Mouse (Mus musculus): Measurements from ENCODE around the gene Fut1. TPM values are rescaled to one million over a fixed set of nuclear protein-coding genes. Genes with fewer than 3 reads are reported as not detected.
A peak's percentile ranks its signal among the peaks of the same experiment; 100 is the strongest.

Fut1 gene
- total RNA-seq (2017), result not detected in 3 replicates

GRCm38 (mm10) chr7:45617042-45617695 is at the start of gene Fut1:
Gene Fut1 (plus strand): TSS chr7:45617289.
- no peak for ATAC-seq (replicated peaks; ENCODE audit: insufficient number of reproducible peaks, low FRiP score, low TSS enrichment, poor library complexity, severe bottlenecking)

GRCm38 (mm10) chr7:45567780-45568516 is 49.1 kb upstream of the Fut1 start:
- ATAC-seq (replicated peaks; ENCODE audit: insufficient number of reproducible peaks, low FRiP score, low TSS enrichment, poor library complexity, severe bottlenecking), result peak; percentile 89

DNA sequence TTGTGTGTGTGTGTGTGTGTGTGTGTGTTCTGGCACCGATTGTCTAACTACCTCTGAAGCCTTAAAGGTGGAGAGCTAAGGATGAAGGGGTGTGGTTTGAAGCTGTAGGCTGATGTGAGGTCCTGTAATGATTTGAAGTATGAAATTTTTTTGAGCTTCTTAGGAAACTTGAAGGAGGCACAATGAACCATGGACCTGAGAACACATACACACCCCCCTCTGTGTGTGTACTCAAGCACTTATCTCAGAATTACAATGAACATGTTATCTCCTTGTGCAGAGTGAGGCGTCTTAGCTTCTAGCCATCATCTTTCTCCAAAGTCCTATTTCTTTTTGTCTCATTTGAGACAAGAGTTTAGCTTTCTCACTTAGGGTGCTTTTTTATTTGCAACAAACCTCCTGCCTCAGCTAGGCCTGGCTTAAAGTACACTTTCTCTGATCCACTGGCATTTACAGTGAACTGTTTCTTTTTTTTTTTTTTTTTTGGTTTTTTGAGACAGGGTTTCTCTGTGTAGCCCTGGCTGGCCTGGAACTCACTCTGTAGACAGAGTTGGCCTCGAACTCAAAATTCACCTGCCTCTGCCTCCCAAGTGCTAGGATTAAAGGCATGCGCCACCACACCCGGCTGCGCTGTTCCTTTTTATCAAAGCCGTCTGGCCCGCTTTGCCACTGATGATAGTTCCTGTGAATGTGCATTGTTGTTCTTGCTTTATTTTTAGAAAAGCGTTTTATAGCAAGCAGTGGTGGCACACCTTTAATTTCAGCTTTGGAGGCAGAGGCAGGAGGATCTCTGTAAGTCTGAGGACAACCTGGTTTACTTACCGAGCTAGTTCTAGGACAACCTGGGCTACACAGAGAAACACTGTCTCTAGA is 48.3 kb upstream of the Fut1 start:
- no peak for ATAC-seq (replicated peaks; ENCODE audit: insufficient number of reproducible peaks, low FRiP score, low TSS enrichment, poor library complexity, severe bottlenecking)

DNA sequence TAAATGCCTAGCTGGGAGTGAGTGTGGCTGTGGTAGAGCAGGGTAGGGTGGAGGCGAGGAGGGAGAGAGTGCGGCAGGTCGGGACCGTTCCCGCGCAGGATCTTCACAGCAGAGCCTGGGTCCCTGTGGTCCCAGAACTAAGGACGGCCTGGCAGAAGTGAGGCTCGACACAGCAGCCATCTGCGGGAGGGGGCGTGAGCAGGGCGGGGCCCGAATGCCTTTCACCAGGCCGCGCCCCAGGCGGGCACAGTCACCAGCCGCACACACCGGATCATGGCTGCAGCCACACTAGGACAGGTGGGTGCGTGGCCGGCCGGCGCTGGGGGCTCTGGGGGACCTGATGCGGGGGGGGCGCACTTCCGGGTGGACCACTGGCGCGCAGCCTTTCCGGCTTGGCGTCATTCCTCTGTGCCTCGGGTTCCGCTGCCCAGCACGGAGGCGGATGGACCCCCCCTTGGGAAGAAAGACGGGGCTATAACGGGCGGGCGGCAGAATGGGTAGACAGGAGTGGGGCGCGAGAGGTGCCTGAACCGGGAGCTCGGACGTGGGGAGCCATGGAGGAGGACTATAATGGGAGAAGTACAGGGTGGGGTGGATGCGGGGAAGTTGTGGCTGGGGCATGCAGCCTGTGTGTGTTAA is 46.9 kb upstream of the Fut1 start, which contains the start of gene Bcat2:
TSS of gene Bcat2 (plus strand) at position 51 of the 639 bp plus-strand sequence.
- ATAC-seq (replicated peaks; ENCODE audit: insufficient number of reproducible peaks, low FRiP score, low TSS enrichment, poor library complexity, severe bottlenecking), result peak; percentile 61

DNA sequence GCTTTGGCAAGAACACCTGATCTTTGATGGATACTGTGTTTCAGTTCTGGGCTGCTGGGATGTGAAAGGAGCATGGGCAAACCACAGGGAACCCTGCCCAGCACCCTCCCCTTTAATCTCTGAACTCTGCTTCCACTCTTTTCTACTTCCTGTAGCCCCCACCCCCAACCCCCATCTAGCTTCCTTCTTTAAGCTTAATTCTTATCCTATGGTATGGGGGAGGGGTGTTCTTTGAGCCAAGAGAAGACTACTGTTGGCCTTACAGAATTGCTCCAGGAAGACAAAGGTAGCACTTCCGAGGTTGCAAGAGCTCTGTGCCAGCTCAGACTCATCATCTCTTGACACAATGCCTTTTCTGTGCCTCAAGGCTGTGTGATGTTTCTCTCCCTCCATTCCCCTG is 45.1 kb upstream of the Fut1 start:
- ATAC-seq (replicated peaks; ENCODE audit: insufficient number of reproducible peaks, low FRiP score, low TSS enrichment, poor library complexity, severe bottlenecking), result no peak

- ATAC-seq (replicated peaks; ENCODE audit: insufficient number of reproducible peaks, low FRiP score, low TSS enrichment, poor library complexity, severe bottlenecking), result no peak
These were observed 43.1 kb upstream of the Fut1 start for GRCm38 (mm10) chr7:45573954-45574353.

DNA sequence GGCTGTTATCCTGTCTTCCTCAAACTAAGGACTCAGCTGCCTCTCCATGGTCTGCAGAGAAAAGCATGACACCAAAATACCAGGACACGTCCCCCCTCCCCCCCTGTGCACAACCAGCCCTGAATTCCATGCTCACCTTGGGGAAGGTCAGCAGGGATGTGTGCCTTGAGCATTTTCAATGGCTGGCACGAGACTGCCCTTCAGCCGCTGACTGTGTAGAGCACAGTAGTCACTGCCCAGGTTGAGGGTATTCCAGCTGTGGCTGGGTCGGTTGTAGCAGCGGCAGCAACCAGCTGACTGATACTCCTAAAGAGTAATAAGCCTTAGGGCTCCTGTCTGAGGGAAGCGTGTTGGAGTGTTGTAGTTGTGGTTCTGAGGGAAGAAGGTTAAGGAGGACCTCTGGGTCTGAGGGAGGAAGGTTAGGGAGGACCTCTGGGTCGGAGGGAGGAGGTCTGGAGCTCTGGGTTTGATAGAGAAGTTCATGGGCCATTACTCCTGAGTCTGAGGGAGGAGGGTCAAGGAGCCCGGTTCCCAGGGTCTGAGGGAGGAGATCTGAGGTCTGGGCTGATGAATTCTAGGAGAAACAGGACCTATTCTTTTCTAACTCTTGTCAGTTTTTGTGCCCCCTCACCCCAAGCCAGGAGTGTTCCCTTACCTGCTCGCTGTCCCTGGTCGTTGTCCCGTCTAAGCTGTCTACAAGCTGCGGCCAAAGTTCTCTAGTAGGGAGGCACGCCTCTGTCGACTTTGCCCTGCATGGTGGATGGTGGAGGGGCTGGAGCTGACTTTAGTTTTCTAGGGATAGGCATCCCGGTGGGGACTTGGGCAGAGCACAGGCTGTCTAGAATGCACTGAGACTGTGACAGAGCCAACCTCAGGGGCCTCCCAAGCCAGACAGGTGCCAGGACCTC is 42.4 kb upstream of the Fut1 start:
- ATAC-seq (replicated peaks; ENCODE audit: insufficient number of reproducible peaks, low FRiP score, low TSS enrichment, poor library complexity, severe bottlenecking), result no peak

DNA sequence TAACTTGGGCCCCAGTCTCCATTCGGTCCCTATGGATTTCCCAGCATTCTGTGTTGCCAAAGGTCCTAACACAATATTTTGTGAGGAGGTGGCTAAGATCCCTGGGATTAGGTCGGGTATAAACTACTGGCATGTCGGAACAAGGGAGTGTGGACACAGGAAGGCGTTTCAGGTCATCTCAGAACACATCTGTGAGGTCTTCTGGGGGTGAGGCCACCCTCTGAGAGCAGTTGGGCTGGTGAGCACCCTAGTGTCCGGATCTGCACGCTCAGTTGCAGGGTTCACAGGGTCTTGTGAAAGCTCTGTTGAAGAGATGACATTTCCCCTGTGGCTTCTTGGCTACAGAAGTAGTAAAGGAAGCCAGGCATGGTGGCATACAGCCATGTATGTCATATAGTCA is 31.2 kb upstream of the Fut1 start:
- ATAC-seq (replicated peaks; ENCODE audit: insufficient number of reproducible peaks, low FRiP score, low TSS enrichment, poor library complexity, severe bottlenecking), result no peak

- ATAC-seq (replicated peaks; ENCODE audit: insufficient number of reproducible peaks, low FRiP score, low TSS enrichment, poor library complexity, severe bottlenecking), result no peak
These were observed 29.2 kb upstream of the Fut1 start for GRCm38 (mm10) chr7:45587631-45588592.

DNA sequence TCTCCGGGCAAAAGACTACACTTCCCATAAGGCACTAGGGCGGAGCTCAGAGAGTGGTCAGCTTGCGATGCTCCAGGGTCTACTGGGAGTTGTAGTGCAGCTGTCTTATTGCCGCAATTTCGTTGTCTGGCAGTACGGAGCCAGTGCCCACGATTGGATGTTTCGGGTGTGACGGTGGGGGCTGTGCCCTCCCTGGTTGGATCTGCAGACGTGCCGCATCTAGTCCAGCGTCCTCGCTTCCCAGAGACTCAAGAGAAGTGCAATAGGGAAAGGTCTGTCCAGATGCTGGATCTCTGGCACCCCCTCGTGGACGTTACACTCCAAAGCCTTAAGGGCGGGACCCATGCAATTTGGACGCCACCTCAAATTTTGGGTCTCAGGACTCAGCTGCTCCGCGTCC is 27.9 kb upstream of the Fut1 start:
- peak; percentile 87 for ATAC-seq (replicated peaks; ENCODE audit: insufficient number of reproducible peaks, low FRiP score, low TSS enrichment, poor library complexity, severe bottlenecking)

GRCm38 (mm10) chr7:45589898-45590297 is 27.2 kb upstream of the Fut1 start:
- ATAC-seq (replicated peaks; ENCODE audit: insufficient number of reproducible peaks, low FRiP score, low TSS enrichment, poor library complexity, severe bottlenecking), result no peak

- ATAC-seq (replicated peaks; ENCODE audit: insufficient number of reproducible peaks, low FRiP score, low TSS enrichment, poor library complexity, severe bottlenecking), result no peak
These were observed 26.2 kb upstream of the Fut1 start for GRCm38 (mm10) chr7:45590874-45591273.

- peak; percentile 30 for ATAC-seq (replicated peaks; ENCODE audit: insufficient number of reproducible peaks, low FRiP score, low TSS enrichment, poor library complexity, severe bottlenecking)
These were observed 25.2 kb upstream of the Fut1 start for GRCm38 (mm10) chr7:45591880-45592279.

DNA sequence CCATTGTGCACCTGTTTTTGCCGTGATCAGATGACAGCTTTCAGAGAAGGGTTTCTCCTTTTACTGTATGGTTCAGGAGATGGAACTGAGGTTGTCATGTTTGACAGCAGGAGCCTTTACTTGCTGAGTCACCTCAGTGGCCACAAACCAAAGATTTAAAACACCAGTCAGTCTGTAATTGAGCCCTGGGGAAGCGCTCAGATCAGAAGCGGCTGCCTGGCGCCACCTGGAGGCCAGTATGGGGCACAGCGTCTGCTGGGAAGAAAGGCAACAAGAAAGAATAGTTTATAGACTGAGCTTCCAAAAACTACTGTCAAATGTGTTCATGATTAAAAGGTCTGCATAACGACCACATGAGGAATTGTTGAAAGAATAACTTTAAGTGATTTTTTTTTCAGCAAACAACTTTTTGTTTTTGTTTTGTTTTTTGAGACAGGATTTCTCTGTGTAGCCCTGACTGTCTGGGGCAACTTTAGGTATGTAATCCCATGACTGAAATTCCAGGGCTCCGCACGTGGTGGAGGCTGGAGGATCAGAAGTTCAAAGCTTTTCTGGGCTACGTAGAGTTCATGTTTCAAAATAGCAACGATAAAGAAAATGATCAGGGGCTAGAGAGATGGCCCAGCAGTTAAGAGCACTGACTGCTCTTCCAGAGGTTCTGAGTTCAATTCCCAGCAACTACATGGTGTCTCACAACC is 23.8 kb upstream of the Fut1 start:
- peak; percentile 65 for ATAC-seq (replicated peaks; ENCODE audit: insufficient number of reproducible peaks, low FRiP score, low TSS enrichment, poor library complexity, severe bottlenecking)

DNA sequence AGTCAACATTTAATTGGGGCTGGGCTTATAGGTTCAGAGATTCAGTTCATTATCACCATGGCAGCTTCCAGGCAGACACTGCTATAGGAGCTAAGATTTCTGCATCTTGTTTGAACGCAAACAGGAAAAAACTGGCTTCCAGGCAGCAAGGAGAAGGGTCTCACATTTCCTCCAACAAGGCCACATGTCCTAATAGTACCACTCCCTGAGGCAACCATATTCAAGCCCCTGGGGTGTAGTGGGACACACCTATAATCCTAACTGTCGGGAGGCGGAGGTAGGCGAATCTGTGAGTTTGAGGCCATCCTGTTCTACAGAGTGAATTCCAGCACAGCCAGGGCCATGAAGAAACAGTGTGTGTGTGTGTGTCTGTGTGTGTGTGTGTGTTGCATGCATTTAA is 21.9 kb upstream of the Fut1 start:
- no peak for ATAC-seq (replicated peaks; ENCODE audit: insufficient number of reproducible peaks, low FRiP score, low TSS enrichment, poor library complexity, severe bottlenecking)

- no peak for ATAC-seq (replicated peaks; ENCODE audit: insufficient number of reproducible peaks, low FRiP score, low TSS enrichment, poor library complexity, severe bottlenecking)
These were observed 21.0 kb upstream of the Fut1 start for GRCm38 (mm10) chr7:45596107-45596506.

All from monocyte, adult 5-6 weeks (primary cell).